In genomic region chr8:120607885-120608284, GRCm38 (mm10) we compare ENCODE assay signal across 9 mouse cellular contexts. TPM values are rescaled to one million over a fixed set of nuclear protein-coding genes. Genes with fewer than 3 reads are reported as not detected.
DNase-seq lines count a peak whose midpoint lies in the region; ATAC-seq and TF ChIP-seq lines count a peak whose summit lies in the region.
"Had no signal": no experiment of that assay in that cellular context is flagged by ENCODE, and none has a peak within 500 bp of the region (broad histone marks: within the 10 kb centered on the region; RNA-seq: fewer than 3 reads in every experiment).

No protein-coding gene starts in this region.

- H3K9ac ChIP-seq in midbrain, embryonic 16.5 days (ENCODE audit: low read depth, low read length): no peak overlapping the region
- no peak overlapping the region for H3K9ac ChIP-seq in forebrain, embryonic 15.5 days (replicated peaks)
- H3K9ac ChIP-seq in midbrain, postnatal 0 days (replicated peaks; ENCODE audit: low read length, poor library complexity, severe bottlenecking): no peak overlapping the region
- H3K9ac ChIP-seq: embryonic facial prominence, embryonic 12.5 days had no signal

- intact Hi-C loops in left cerebral cortex, postnatal 4 days (cut with DNase I): loop anchor here (5.0 kb wide), 1 partner anchor 421 kb away; no protein-coding TSS in a partner anchor

- no peak for ATAC-seq in midbrain, embryonic 16.5 days
- peak; percentile 49; the same call in 1 of the 2 replicates for ATAC-seq in forebrain, embryonic 15.5 days (replicated peaks)
- ATAC-seq in midbrain, postnatal 0 days (ENCODE audit: low FRiP score): no peak

- no peak overlapping the region for H3K4me2 ChIP-seq in midbrain, embryonic 16.5 days (ENCODE audit: low read length)
- no peak overlapping the region for H3K4me2 ChIP-seq in forebrain, embryonic 15.5 days (replicated peaks)
- H3K4me2 ChIP-seq in midbrain, postnatal 0 days (ENCODE audit: low read depth, low read length, poor library complexity, severe bottlenecking): no peak overlapping the region
- H3K4me2 ChIP-seq: embryonic facial prominence, embryonic 12.5 days had no signal

- H3K4me1 ChIP-seq in midbrain, embryonic 10.5 days: peaks cover 21% of the 10 kb centered on the region
- H3K4me1 ChIP-seq in midbrain, embryonic 16.5 days (ENCODE audit: control insufficient read depth, insufficient read depth, low read length): peaks cover 1% of the 10 kb centered on the region; the same call in 1 of the 2 replicates
- peaks cover 2% of the 10 kb centered on the region for H3K4me1 ChIP-seq in forebrain, embryonic 15.5 days
- H3K4me1 ChIP-seq in midbrain, postnatal 0 days (ENCODE audit: insufficient read depth, low read length): no peaks in the 10 kb centered on the region
- H3K4me1 ChIP-seq in testis, adult 2 months (ENCODE audit: control insufficient read depth, insufficient read depth, low read length): peaks cover 7% of the 10 kb centered on the region

- H3K4me3 ChIP-seq in midbrain, embryonic 10.5 days: no peak overlapping the region
- no peak overlapping the region for H3K4me3 ChIP-seq in midbrain, embryonic 16.5 days (ENCODE audit: low read depth, low read length)
- H3K4me3 ChIP-seq in forebrain, embryonic 15.5 days: no peak overlapping the region
- no peak overlapping the region for H3K4me3 ChIP-seq in midbrain, postnatal 0 days (ENCODE audit: low read depth, low read length)
- no peak overlapping the region for H3K4me3 ChIP-seq in testis, adult 2 months (ENCODE audit: control insufficient read depth, low read depth, low read length)
- H3K4me3 ChIP-seq: embryonic facial prominence, embryonic 12.5 days had no signal

- TF ChIP-seq CTCF in midbrain, postnatal 0 days (IDR thresholded peaks at IDR 0.05): peak; percentile 95
- peak; percentile 73; the same call in 1 of the 2 replicates for TF ChIP-seq CTCF in testis, adult 2 months (IDR thresholded peaks at IDR 0.05; ENCODE audit: control insufficient read depth, insufficient read depth, insufficient replicate concordance, low read depth, low read length)

- peak; percentile 74 for DNase-seq in midbrain, embryonic 10.5 days (ENCODE audit: low spot score)
- peak; percentile 66 for DNase-seq in c-Kit-positive CD71-positive TER-119-negative erythroid progenitor cells, embryonic 14.5 days (ENCODE audit: low read depth)
- DNase-seq in hindlimb bud, embryonic 11.5 days (ENCODE audit: extremely low spot score, low read depth, low spot score): peak; percentile 56
- DNase-seq in left cerebral cortex, postnatal 4 days: peak; percentile 85
- DNase-seq in midbrain, postnatal 0 days (ENCODE audit: low spot score): peak; percentile 79

- peaks cover 31% of the 10 kb centered on the region for H3K27me3 ChIP-seq in midbrain, embryonic 10.5 days (ENCODE audit: low read depth, poor library complexity, severe bottlenecking)
- H3K27me3 ChIP-seq in midbrain, embryonic 16.5 days (ENCODE audit: control insufficient read depth, insufficient read depth, low read depth, low read length): no peaks in the 10 kb centered on the region
- no peaks in the 10 kb centered on the region for H3K27me3 ChIP-seq in forebrain, embryonic 15.5 days
- no peaks in the 10 kb centered on the region for H3K27me3 ChIP-seq in midbrain, postnatal 0 days (ENCODE audit: insufficient read depth, low read length)
- H3K27me3 ChIP-seq in testis, adult 2 months (ENCODE audit: control insufficient read depth, insufficient read depth, low read length): no peaks in the 10 kb centered on the region

- 0 out of 2 replicates have a peak overlapping the region, but pooled peaks have one; percentile 25 for H3K27ac ChIP-seq in midbrain, embryonic 10.5 days (replicated peaks)
- no peak overlapping the region for H3K27ac ChIP-seq in midbrain, embryonic 16.5 days (ENCODE audit: low read length)
- H3K27ac ChIP-seq in forebrain, embryonic 15.5 days (replicated peaks): no peak overlapping the region
- H3K27ac ChIP-seq in midbrain, postnatal 0 days (ENCODE audit: low read depth, low read length): no peak overlapping the region
- no peak overlapping the region for H3K27ac ChIP-seq in testis, adult 2 months (ENCODE audit: control insufficient read depth, insufficient read depth, low read depth, low read length)
- H3K27ac ChIP-seq: embryonic facial prominence, embryonic 12.5 days had no signal

- WGBS in midbrain, embryonic 10.5 days: 16% methylated on average over 7 of the region's 7 CpGs
- WGBS in midbrain, embryonic 16.5 days: 13% methylated on average over 7 of the region's 7 CpGs
- WGBS in forebrain, embryonic 15.5 days: 18% methylated on average over 7 of the region's 7 CpGs
- WGBS in midbrain, postnatal 0 days: 13% methylated on average over 7 of the region's 7 CpGs

- H3K36me3 ChIP-seq in midbrain, embryonic 10.5 days: no peaks in the 10 kb centered on the region
- no peaks in the 10 kb centered on the region for H3K36me3 ChIP-seq in midbrain, embryonic 16.5 days (ENCODE audit: control insufficient read depth, insufficient read depth, low read length)
- H3K36me3 ChIP-seq in forebrain, embryonic 15.5 days: no peaks in the 10 kb centered on the region
- H3K36me3 ChIP-seq in midbrain, postnatal 0 days (ENCODE audit: insufficient read depth, low read length): no peaks in the 10 kb centered on the region
- H3K36me3 ChIP-seq in testis, adult 2 months (ENCODE audit: control insufficient read depth, insufficient read depth, low read length): no peaks in the 10 kb centered on the region
- H3K36me3 ChIP-seq: embryonic facial prominence, embryonic 12.5 days had no signal

- no peaks in the 10 kb centered on the region for H3K9me3 ChIP-seq in midbrain, embryonic 10.5 days (replicated peaks)
- H3K9me3 ChIP-seq in midbrain, embryonic 16.5 days (replicated peaks; ENCODE audit: control insufficient read depth, low read length, poor library complexity, severe bottlenecking): no peaks in the 10 kb centered on the region
- H3K9me3 ChIP-seq in forebrain, embryonic 15.5 days: no peaks in the 10 kb centered on the region
- no peaks in the 10 kb centered on the region for H3K9me3 ChIP-seq in midbrain, postnatal 0 days (ENCODE audit: low read length)
- H3K9me3 ChIP-seq: embryonic facial prominence, embryonic 12.5 days had no signal

- TF ChIP-seq POLR2A in testis, adult 2 months (IDR thresholded peaks at IDR 0.05; ENCODE audit: control insufficient read depth, low read depth, low read length): no peak

RNA-seq across cellular contexts. Expression of gene Gins2, which starts 18.8 kb away (rescaled TPM):
- 162 and 192 TPM in 2 replicates for polyA plus RNA-seq in midbrain, embryonic 10.5 days (2016; fragmentation: Nextera tagmentation; extraction: Ambion mirVana)
- polyA plus RNA-seq in midbrain, embryonic 16.5 days (2015; fragmentation: Nextera tagmentation; extraction: Ambion mirVana): 10.7 and 13.3 TPM in 2 replicates
- 27.1 and 34.2 TPM in 2 replicates for polyA plus RNA-seq in forebrain, embryonic 15.5 days (2015; fragmentation: Nextera tagmentation; extraction: Ambion mirVana)
- total RNA-seq in left cerebral cortex, postnatal 4 days (2021): 1 to 10 TPM; 4.8 to 5.7 TPM
- 5.8 and 18.1 TPM in 2 replicates for total RNA-seq in midbrain, postnatal 0 days (2014; rRNA removed)
- 8.4 and 11.3 TPM in 2 replicates for polyA plus RNA-seq in midbrain, postnatal 0 days (2015; fragmentation: Nextera tagmentation; extraction: Ambion mirVana)
- 26.9 and 32.1 TPM in 2 replicates for polyA plus RNA-seq in testis, adult 2 months (2012; rRNA removed)

RNA-seq across cellular contexts. Expression of gene 1190005I06Rik, which starts 39.5 kb away (rescaled TPM):
- 3.9 TPM in 2 replicates for polyA plus RNA-seq in midbrain, embryonic 10.5 days (2016; fragmentation: Nextera tagmentation; extraction: Ambion mirVana)
- polyA plus RNA-seq in midbrain, embryonic 16.5 days (2015; fragmentation: Nextera tagmentation; extraction: Ambion mirVana): 18.2 and 22.2 TPM in 2 replicates
- 8.3 and 11.3 TPM in 2 replicates for polyA plus RNA-seq in forebrain, embryonic 15.5 days (2015; fragmentation: Nextera tagmentation; extraction: Ambion mirVana)
- 10 to 100 TPM in 1 of 2 experiments, 1 to 10 TPM in 1; 6.2 to 10.3 TPM for total RNA-seq in left cerebral cortex, postnatal 4 days (2021)
- total RNA-seq in midbrain, postnatal 0 days (2014; rRNA removed): 27.4 and 30.9 TPM in 2 replicates
- polyA plus RNA-seq in midbrain, postnatal 0 days (2015; fragmentation: Nextera tagmentation; extraction: Ambion mirVana): 25.4 and 29.5 TPM in 2 replicates
- polyA plus RNA-seq in testis, adult 2 months (2012; rRNA removed): 10.4 and 10.9 TPM in 2 replicates

RNA-seq across cellular contexts. Expression of gene Gm27021, which starts 60.0 kb away (rescaled TPM):
- 3.1 and 3.5 TPM in 2 replicates for polyA plus RNA-seq in midbrain, embryonic 10.5 days (2016; fragmentation: Nextera tagmentation; extraction: Ambion mirVana)
- polyA plus RNA-seq in midbrain, embryonic 16.5 days (2015; fragmentation: Nextera tagmentation; extraction: Ambion mirVana): 4.7 and 5.6 TPM in 2 replicates
- polyA plus RNA-seq in forebrain, embryonic 15.5 days (2015; fragmentation: Nextera tagmentation; extraction: Ambion mirVana): 6.6 and 7.3 TPM in 2 replicates
- total RNA-seq in left cerebral cortex, postnatal 4 days (2021): 1 to 10 TPM in 1 of 2 experiments, under 1 TPM in 1; 0.66 to 1.6 TPM
- 3.9 and 13.8 TPM in 2 replicates for total RNA-seq in midbrain, postnatal 0 days (2014; rRNA removed)
- polyA plus RNA-seq in midbrain, postnatal 0 days (2015; fragmentation: Nextera tagmentation; extraction: Ambion mirVana): 7.9 and 9.1 TPM in 2 replicates
- 0.57 and 0.59 TPM in 2 replicates for polyA plus RNA-seq in testis, adult 2 months (2012; rRNA removed)
